In genomic region chr17:91136859-91137258, GRCm38 (mm10) we compare ENCODE assay signal across 29 mouse cellular contexts. TPM values are rescaled to one million over a fixed set of nuclear protein-coding genes. Genes with fewer than 3 reads are reported as not detected.
A peak's percentile ranks its signal among the peaks of the same experiment; 100 is the strongest.
DNase-seq lines count a peak whose midpoint lies in the region; ATAC-seq and TF ChIP-seq lines count a peak whose summit lies in the region.
"Had no signal": no experiment of that assay in that cellular context is flagged by ENCODE, and none has a peak within 500 bp of the region (broad histone marks: within the 10 kb centered on the region; RNA-seq: fewer than 3 reads in every experiment).

No protein-coding gene starts in this region.

- H3K79me2 ChIP-seq in heart, adult 2 months (replicated peaks; ENCODE audit: control insufficient read depth, insufficient read depth, low read length): no peaks in the 10 kb centered on the region

- no peaks in the 10 kb centered on the region for H3K9me3 ChIP-seq in forebrain, postnatal 0 days (ENCODE audit: low read length)
- H3K9me3 ChIP-seq in forebrain, embryonic 12.5 days: no peaks in the 10 kb centered on the region
- H3K9me3 ChIP-seq in heart, embryonic 13.5 days: no peaks in the 10 kb centered on the region
- H3K9me3 ChIP-seq: embryonic facial prominence, embryonic 15.5 days; limb, embryonic 15.5 days; liver, embryonic 13.5 days had no signal

- no peaks in the 10 kb centered on the region for H3K36me3 ChIP-seq in forebrain, postnatal 0 days (ENCODE audit: insufficient read depth)
- H3K36me3 ChIP-seq in forebrain, embryonic 12.5 days (replicated peaks): no peaks in the 10 kb centered on the region
- H3K36me3 ChIP-seq in heart, embryonic 13.5 days: no peaks in the 10 kb centered on the region
- H3K36me3 ChIP-seq in heart, adult 2 months (ENCODE audit: control insufficient read depth, insufficient read depth, low read length): no peaks in the 10 kb centered on the region
- H3K36me3 ChIP-seq: embryonic facial prominence, embryonic 15.5 days; limb, embryonic 15.5 days; liver, embryonic 13.5 days had no signal

- H3K27ac ChIP-seq in forebrain, postnatal 0 days (ENCODE audit: low read depth, low read length): no peak overlapping the region
- H3K27ac ChIP-seq in forebrain, embryonic 12.5 days: no peak overlapping the region
- H3K27ac ChIP-seq in heart, embryonic 13.5 days (replicated peaks): peak overlapping the region; percentile 32; the same call in 1 of the 2 replicates
- no peak overlapping the region for H3K27ac ChIP-seq in heart, adult 2 months
- H3K27ac ChIP-seq: embryonic facial prominence, embryonic 15.5 days; left cerebral cortex, adult 2 months; limb, embryonic 15.5 days; liver, embryonic 13.5 days had no signal

- H3K4me3 ChIP-seq in forebrain, postnatal 0 days (ENCODE audit: low read depth, low read length): no peak overlapping the region
- H3K4me3 ChIP-seq in forebrain, embryonic 12.5 days (replicated peaks): no peak overlapping the region
- no peak overlapping the region for H3K4me3 ChIP-seq in heart, embryonic 13.5 days
- no peak overlapping the region for H3K4me3 ChIP-seq in heart, adult 2 months
- H3K4me3 ChIP-seq: embryonic facial prominence, embryonic 15.5 days; left cerebral cortex, adult 2 months; limb, embryonic 15.5 days; liver, embryonic 13.5 days had no signal

- TF ChIP-seq EP300 in heart, adult 2 months (IDR thresholded peaks at IDR 0.05; ENCODE audit: insufficient read depth, low read depth, low read length): no peak

- intact Hi-C loops in heart, adult 2 months (cut with DNase I): no loop called here
- intact Hi-C loops in left cerebral cortex, postnatal 10 days (cut with DNase I): no loop called here

- H3K4me2 ChIP-seq in forebrain, postnatal 0 days (ENCODE audit: low read depth): no peak overlapping the region
- H3K4me2 ChIP-seq in forebrain, embryonic 12.5 days: no peak overlapping the region
- no peak overlapping the region for H3K4me2 ChIP-seq in heart, embryonic 13.5 days
- H3K4me2 ChIP-seq: embryonic facial prominence, embryonic 15.5 days; limb, embryonic 15.5 days; liver, embryonic 13.5 days; midbrain, embryonic 11.5 days had no signal

- ATAC-seq in forebrain, postnatal 0 days: peak; percentile 38; the same call in 1 of the 2 replicates
- ATAC-seq in forebrain, embryonic 12.5 days (ENCODE audit: low FRiP score): no peak
- no peak for ATAC-seq in heart, embryonic 13.5 days (ENCODE audit: extremely low read depth, insufficient number of reproducible peaks, low FRiP score, low TSS enrichment)
- ATAC-seq: forebrain, embryonic 14.5 days; intestine, embryonic 16.5 days; midbrain, embryonic 16.5 days; Patski had no signal

- TF ChIP-seq POLR2A in heart, adult 2 months (IDR thresholded peaks at IDR 0.05; ENCODE audit: insufficient read depth, low read depth, low read length): no peak

- TF ChIP-seq CTCF in forebrain, postnatal 0 days (IDR thresholded peaks at IDR 0.05; ENCODE audit: low read depth): no peak
- no peak for TF ChIP-seq CTCF in heart, adult 2 months (IDR thresholded peaks at IDR 0.05)

- WGBS in forebrain, postnatal 0 days: 63% methylated on average over 3 of the region's 3 CpGs
- whole genome bisulfite sequencing in forebrain, embryonic 12.5 days: 76% methylated on average over 3 of the region's 3 CpGs
- WGBS in heart, embryonic 13.5 days: 33% methylated on average over 3 of the region's 3 CpGs
- 35% methylated on average over 3 of the region's 3 CpGs for WGBS in heart, adult 2 months

- no peaks in the 10 kb centered on the region for H3K27me3 ChIP-seq in forebrain, postnatal 0 days (ENCODE audit: insufficient read depth, low read length)
- no peaks in the 10 kb centered on the region for H3K27me3 ChIP-seq in forebrain, embryonic 12.5 days
- H3K27me3 ChIP-seq in heart, embryonic 13.5 days (replicated peaks): no peaks in the 10 kb centered on the region
- no peaks in the 10 kb centered on the region for H3K27me3 ChIP-seq in heart, adult 2 months (ENCODE audit: control insufficient read depth, insufficient read depth, low read length)
- H3K27me3 ChIP-seq: embryonic facial prominence, embryonic 15.5 days; limb, embryonic 15.5 days; liver, embryonic 13.5 days had no signal

- no peak overlapping the region for H3K9ac ChIP-seq in forebrain, postnatal 0 days
- H3K9ac ChIP-seq in forebrain, embryonic 12.5 days: no peak overlapping the region
- no peak overlapping the region for H3K9ac ChIP-seq in heart, embryonic 13.5 days
- H3K9ac ChIP-seq in heart, adult 2 months (ENCODE audit: low read depth, low read length): no peak overlapping the region
- H3K9ac ChIP-seq: embryonic facial prominence, embryonic 15.5 days; limb, embryonic 15.5 days; liver, embryonic 13.5 days had no signal

- no peaks in the 10 kb centered on the region for H3K4me1 ChIP-seq in forebrain, postnatal 0 days (ENCODE audit: insufficient read depth)
- H3K4me1 ChIP-seq in forebrain, embryonic 12.5 days: no peaks in the 10 kb centered on the region
- peaks cover 9% of the 10 kb centered on the region; the same call in 1 of the 2 replicates for H3K4me1 ChIP-seq in heart, embryonic 13.5 days
- H3K4me1 ChIP-seq in heart, adult 2 months (ENCODE audit: control insufficient read depth, insufficient read depth, low read length): no peaks in the 10 kb centered on the region
- H3K4me1 ChIP-seq: embryonic facial prominence, embryonic 15.5 days; limb, embryonic 15.5 days; liver, embryonic 13.5 days had no signal

- DNase-seq in forebrain, postnatal 0 days: peak; percentile 2
- no peak for DNase-seq in heart, adult 2 months
- peak; percentile 1 for DNase-seq in left cerebral cortex, adult 11 months (ENCODE audit: low spot score)
- no peak for DNase-seq in left cerebral cortex, postnatal 10 days (ENCODE audit: extremely low spot score in 1 of 2, low spot score in 2 of 2)
- DNase-seq in brain, adult 2 months (ENCODE audit: low read depth, low spot score): peak; percentile 46
- no peak for DNase-seq in spleen, adult 18-20 months
- DNase-seq: adrenal gland, postnatal 10 days; cerebellum, adult 11-12 months; cerebellum, adult 9-11 months; gastrocnemius, postnatal 10 days; kidney, adult 8-10 months; kidney, postnatal 14 days; layer of hippocampus, adult 9-11 months; liver, embryonic 13.5 days; lung, adult 18-20 months; lung, postnatal 14 days; right cerebral cortex, postnatal 4 days; thymus, postnatal 4 days had no signal

RNA-seq across cellular contexts. Expression of gene Nrxn1, which starts 44.0 kb away (rescaled TPM):
- 348 and 376 TPM in 2 replicates for total RNA-seq in forebrain, postnatal 0 days (2014; rRNA removed)
- polyA plus RNA-seq in forebrain, postnatal 0 days (2015; fragmentation: Nextera tagmentation; extraction: Ambion mirVana): 99.8 and 242 TPM in 2 replicates
- polyA plus RNA-seq in forebrain, embryonic 12.5 days (2016; fragmentation: Nextera tagmentation; extraction: Ambion mirVana): 41.3 and 41.7 TPM in 2 replicates
- polyA plus RNA-seq in heart, embryonic 13.5 days (2015; fragmentation: Nextera tagmentation; extraction: Ambion mirVana): 1.8 and 1.9 TPM in 2 replicates
- total RNA-seq in heart, adult 2 months (2021): 1 to 10 TPM; 2.0 to 2.7 TPM
- polyA plus RNA-seq in heart, adult 2 months (2012; rRNA removed): 2.1 and 3.7 TPM in 2 replicates
- total RNA-seq in left cerebral cortex, postnatal 10 days (2021): 100 to 1,000 TPM; 718 to 743 TPM
- total RNA-seq: MEL had no signal
- polyA plus RNA-seq: Patski had no signal

Comparison
In these comparisons a context has a peak if more than half of its experiments do, and no peak if none do; other contexts are left out.
1. DNase-seq: peak in forebrain, postnatal 0 days (single experiment), left cerebral cortex, adult 11 months (single experiment) and brain, adult 2 months (single experiment); none in heart, adult 2 months (0 of 2), left cerebral cortex, postnatal 10 days (0 of 2) and spleen, adult 18-20 months (0 of 2).